Mouse (Mus musculus): ENCODE measurements at regions not wholly inside any gene's neighbourhood (a gene's known extent, or its start where the extent isn't known, plus 50 kb on each side); places are given as distances from the start of the nearest gene placed in this dataset.
"Not testable (repeated sequence)": the region's sequence is repeated elsewhere in the genome, so short reads cannot be mapped to it uniquely, and the experiment has no call there.

DNA sequence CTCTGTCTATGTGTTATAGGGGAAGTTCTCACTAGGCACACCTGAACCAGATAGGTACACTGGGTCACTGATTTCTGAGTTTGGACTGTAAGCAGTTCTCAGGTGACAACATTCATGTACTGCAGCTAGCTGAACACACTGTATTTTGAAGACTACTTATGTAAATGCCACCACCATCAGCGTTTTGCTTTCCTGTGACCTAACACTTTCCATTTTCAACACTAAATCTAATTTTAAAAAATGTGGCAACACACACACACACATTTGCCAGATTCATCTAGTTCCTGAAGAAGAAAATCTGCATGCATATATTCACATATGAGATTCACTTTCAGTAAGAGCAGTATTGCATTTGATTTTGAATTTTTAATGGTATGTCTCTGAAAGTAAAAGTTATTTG is 96.0 kb upstream of the Gnai1 start:
- Histone ChIP-seq H3K36me3 (ENCODE audit: control insufficient read depth, insufficient read depth, low read length) (no peaks in the 10 kb centered on the region), H3K9me3 (replicated peaks; ENCODE audit: control insufficient read depth, low read length) (no peaks in the 10 kb centered on the region), H3K4me1 (ENCODE audit: control insufficient read depth, insufficient read depth, low read length) (no peaks in the 10 kb centered on the region), H3K4me3 (ENCODE audit: low read depth, low read length) (no peak overlapping the region), H3K27me3 (replicated peaks; ENCODE audit: control insufficient read depth, insufficient read depth, low read length) (no peaks in the 10 kb centered on the region), H3K27ac (ENCODE audit: low read depth, low read length) (no peak overlapping the region), H3K9ac (ENCODE audit: low read length) (no peak overlapping the region), H3K4me2 (ENCODE audit: low read length) (no peak overlapping the region)
- ATAC-seq (no peak), DNase-seq (ENCODE audit: low spot score) (no peak)
- WGBS, result 91% methylated on average over 1 of the region's 1 CpGs

DNA sequence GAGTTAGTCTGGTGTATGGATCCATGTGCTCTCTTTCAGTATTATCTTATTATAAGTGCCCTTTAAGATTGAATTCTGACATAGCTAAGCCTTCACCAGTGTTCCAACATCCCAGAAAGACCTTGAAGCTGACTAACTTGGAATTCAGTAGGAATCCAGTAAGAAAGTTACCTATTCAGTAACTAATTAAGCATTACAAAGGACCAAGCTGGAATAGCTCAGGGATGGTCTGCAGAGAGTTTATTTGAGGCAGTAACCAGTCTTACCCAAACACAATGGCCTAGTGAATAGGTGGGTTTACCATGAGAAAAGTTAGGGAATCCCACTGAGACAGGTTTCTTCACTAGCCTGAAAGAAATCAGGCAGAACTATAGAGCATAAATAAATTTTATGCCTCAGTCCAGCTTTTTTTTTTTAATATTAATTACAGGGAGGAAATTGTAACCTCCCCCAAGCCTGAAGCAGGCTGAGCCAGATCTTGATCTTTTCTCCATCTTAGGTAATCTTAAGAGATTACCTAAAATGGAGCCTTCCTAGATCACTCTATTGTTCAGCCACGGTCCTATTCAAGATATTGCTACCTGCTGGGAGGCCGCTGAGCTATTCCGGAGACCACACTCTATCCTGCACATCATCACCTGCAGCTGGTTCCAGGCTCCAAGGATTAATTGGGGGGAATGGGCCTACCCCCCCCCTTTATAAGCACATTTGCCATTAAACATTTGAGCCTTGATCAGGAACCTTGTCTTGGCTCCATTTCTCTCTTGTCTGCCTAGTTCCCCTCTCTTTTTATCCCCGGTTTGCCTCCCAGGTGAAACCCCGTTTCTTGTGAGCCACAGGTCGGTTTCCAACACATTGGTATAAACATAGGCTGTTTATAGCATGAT is 93.0 kb upstream of the Gnai1 start:
- H3K27me3 ChIP-seq (replicated peaks; ENCODE audit: control insufficient read depth, insufficient read depth, low read length); H3K27ac ChIP-seq (ENCODE audit: low read depth, low read length); H3K4me3 ChIP-seq (ENCODE audit: low read depth, low read length); H3K4me1 ChIP-seq (ENCODE audit: control insufficient read depth, insufficient read depth, low read length); H3K36me3 ChIP-seq (ENCODE audit: control insufficient read depth, insufficient read depth, low read length); DNase-seq (ENCODE audit: low spot score); H3K9me3 ChIP-seq (replicated peaks; ENCODE audit: control insufficient read depth, low read length); ATAC-seq; H3K9ac ChIP-seq (ENCODE audit: low read length); H3K4me2 ChIP-seq (ENCODE audit: low read length): not testable (repeated sequence)
- WGBS, result 50% methylated on average over 6 of the region's 6 CpGs

DNA sequence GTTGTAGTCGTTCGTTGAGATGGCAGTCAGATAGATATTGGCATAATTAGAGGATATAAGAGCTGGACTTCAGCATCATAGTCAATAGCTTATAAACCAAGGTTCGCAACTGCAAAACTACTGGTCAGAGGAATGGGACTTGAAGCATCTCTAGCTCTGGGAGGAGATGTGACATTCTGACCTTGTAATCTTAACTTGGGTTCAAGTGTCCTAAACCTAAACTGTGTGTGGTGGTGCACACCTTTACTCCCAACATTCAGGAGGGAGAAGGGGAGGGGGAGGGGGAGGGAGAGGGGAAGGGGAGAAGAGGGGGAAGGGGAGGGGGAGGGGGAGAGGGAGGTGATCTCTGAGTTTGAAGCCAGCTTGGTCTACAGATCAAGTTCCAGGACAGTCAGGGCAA is 89.1 kb upstream of the Gnai1 start:
- DNase-seq (ENCODE audit: low spot score), result no peak
- no peaks in the 10 kb centered on the region for H3K4me1 ChIP-seq (ENCODE audit: control insufficient read depth, insufficient read depth, low read length)
- H3K9me3 ChIP-seq (replicated peaks; ENCODE audit: control insufficient read depth, low read length), result no peaks in the 10 kb centered on the region
- no peaks in the 10 kb centered on the region for H3K36me3 ChIP-seq (ENCODE audit: control insufficient read depth, insufficient read depth, low read length)
- no peak overlapping the region for H3K27ac ChIP-seq (ENCODE audit: low read depth, low read length)
- H3K4me2 ChIP-seq (ENCODE audit: low read length), result no peak overlapping the region
- 86% methylated on average over 3 of the region's 3 CpGs for WGBS
- no peak for ATAC-seq
- H3K9ac ChIP-seq (ENCODE audit: low read length), result no peak overlapping the region
- no peak overlapping the region for H3K4me3 ChIP-seq (ENCODE audit: low read depth, low read length)
- no peaks in the 10 kb centered on the region for H3K27me3 ChIP-seq (replicated peaks; ENCODE audit: control insufficient read depth, insufficient read depth, low read length)

DNA sequence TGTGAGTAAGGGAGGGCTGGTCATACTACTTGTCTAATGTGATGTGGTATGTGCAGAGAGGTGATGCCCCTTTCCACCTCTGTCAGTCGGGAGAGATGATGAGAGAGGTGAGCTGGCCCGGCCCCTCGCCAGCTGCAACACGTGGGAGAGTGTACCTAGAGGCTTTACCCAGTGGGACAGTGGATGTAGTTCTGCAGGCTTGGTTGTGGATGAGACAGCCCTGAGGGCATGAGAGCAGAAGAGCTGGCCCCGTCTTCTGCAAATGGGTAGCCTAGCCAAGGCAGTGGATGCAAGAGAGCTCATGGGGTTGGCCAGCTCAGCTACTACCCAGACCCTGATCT is 88.1 kb upstream of the Gnai1 start:
- WGBS, result 91% methylated on average over 5 of the region's 5 CpGs

DNA sequence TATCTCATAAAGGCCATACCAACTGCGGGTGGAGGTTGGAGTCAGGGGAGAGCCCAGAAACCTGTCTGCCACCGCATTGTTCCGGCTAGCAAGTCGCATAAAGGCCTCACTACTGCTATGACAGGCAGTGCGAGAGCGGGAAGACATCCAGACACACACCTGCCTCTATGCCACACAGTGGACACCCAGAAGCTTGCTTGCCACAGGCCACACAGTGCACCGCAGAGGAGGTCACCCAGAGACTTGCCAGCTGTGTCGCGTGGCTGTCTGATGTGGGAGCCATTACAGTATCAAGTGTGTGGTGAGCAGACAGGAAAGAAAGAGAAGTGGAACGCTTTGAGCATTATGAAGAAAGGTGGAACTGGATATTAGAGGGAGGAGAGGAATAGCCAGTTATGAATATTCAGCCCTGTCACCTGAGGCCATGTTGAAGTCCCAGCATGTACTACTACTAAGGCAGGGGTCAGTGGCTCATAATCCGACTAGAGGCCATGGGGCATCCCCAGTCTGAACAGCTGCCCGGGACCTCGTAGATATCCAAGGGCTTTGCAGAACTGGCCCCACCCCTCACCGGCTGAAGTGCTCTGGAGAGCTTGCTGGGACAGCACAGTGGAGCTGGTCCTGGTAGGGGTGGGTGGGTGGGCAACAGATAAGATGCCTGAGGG is 87.6 kb upstream of the Gnai1 start:
- 93% methylated on average over 14 of the region's 14 CpGs for WGBS
- Histone ChIP-seq H3K4me2 (ENCODE audit: low read length) (no peak overlapping the region), H3K9ac (ENCODE audit: low read length) (no peak overlapping the region), H3K27me3 (replicated peaks; ENCODE audit: control insufficient read depth, insufficient read depth, low read length) (no peaks in the 10 kb centered on the region), H3K9me3 (replicated peaks; ENCODE audit: control insufficient read depth, low read length) (no peaks in the 10 kb centered on the region), H3K4me3 (ENCODE audit: low read depth, low read length) (no peak overlapping the region), H3K36me3 (ENCODE audit: control insufficient read depth, insufficient read depth, low read length) (no peaks in the 10 kb centered on the region), H3K4me1 (ENCODE audit: control insufficient read depth, insufficient read depth, low read length) (no peaks in the 10 kb centered on the region), H3K27ac (ENCODE audit: low read depth, low read length) (no peak overlapping the region)
- DNase-seq (ENCODE audit: low spot score), result no peak
- ATAC-seq, result no peak

More for the DNA sequence above, 88.1 kb upstream of the Gnai1 start:
- no peak overlapping the region for H3K4me3 ChIP-seq (ENCODE audit: low read depth, low read length)
- H3K27me3 ChIP-seq (replicated peaks; ENCODE audit: control insufficient read depth, insufficient read depth, low read length), result no peaks in the 10 kb centered on the region
- no peak overlapping the region for H3K27ac ChIP-seq (ENCODE audit: low read depth, low read length)
- no peak overlapping the region for H3K9ac ChIP-seq (ENCODE audit: low read length)
- ATAC-seq (no peak), DNase-seq (ENCODE audit: low spot score) (no peak)
- H3K36me3 ChIP-seq (ENCODE audit: control insufficient read depth, insufficient read depth, low read length), result no peaks in the 10 kb centered on the region
- no peak overlapping the region for H3K4me2 ChIP-seq (ENCODE audit: low read length)
- H3K9me3 ChIP-seq (replicated peaks; ENCODE audit: control insufficient read depth, low read length), result no peaks in the 10 kb centered on the region
- H3K4me1 ChIP-seq (ENCODE audit: control insufficient read depth, insufficient read depth, low read length), result no peaks in the 10 kb centered on the region

DNA sequence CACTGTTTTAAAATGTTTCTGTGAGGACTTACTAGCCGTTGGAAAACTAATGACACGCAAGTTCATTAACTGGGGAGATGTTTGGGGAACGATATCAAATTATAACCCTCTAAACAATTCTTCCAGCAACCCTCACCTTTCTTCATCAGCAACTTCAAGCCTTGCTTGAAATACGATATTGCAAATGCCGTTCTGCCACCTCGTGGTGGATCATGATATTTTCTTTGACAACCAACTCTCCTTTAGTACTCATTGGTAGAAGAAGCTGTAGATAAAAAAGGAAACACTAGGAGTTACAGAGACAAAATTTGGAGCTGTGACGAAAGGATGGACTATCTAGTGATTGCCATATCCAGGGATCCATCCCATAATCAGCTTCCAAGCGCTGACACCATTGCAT is 85.8 kb upstream of the Gnai1 start:
- Histone ChIP-seq H3K27me3 (replicated peaks; ENCODE audit: control insufficient read depth, insufficient read depth, low read length) (no peaks in the 10 kb centered on the region), H3K9ac (ENCODE audit: low read length) (no peak overlapping the region), H3K27ac (ENCODE audit: low read depth, low read length) (no peak overlapping the region), H3K4me2 (ENCODE audit: low read length) (no peak overlapping the region), H3K36me3 (ENCODE audit: control insufficient read depth, insufficient read depth, low read length) (no peaks in the 10 kb centered on the region), H3K4me1 (ENCODE audit: control insufficient read depth, insufficient read depth, low read length) (no peaks in the 10 kb centered on the region), H3K9me3 (replicated peaks; ENCODE audit: control insufficient read depth, low read length) (no peaks in the 10 kb centered on the region), H3K4me3 (ENCODE audit: low read depth, low read length) (no peak overlapping the region)
- WGBS, result 23% methylated on average over 7 of the region's 8 CpGs
- ATAC-seq (peak; percentile 82), DNase-seq (ENCODE audit: low spot score) (peak; percentile 93)

DNA sequence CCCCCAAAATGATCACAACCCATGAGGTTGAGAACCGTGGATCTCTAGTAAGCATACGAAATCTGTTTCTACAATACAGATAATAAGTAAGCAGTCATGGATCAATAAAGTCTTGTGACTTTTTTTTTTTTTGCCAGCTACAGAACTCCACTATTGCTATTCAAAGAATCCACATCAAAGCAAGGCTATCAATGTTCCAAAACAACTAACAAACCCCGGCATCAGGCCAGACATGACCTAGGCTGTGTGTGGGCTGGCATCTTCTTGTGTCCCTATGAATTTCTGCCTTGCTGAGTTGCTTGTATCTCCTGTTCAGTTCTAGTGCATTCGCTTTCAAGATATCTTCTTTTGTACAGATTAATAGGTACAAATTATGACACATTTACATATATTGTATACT is 79.8 kb upstream of the Gnai1 start:
- H3K4me2 ChIP-seq (ENCODE audit: low read length), result no peak overlapping the region
- H3K27ac ChIP-seq (ENCODE audit: low read depth, low read length), result no peak overlapping the region
- H3K36me3 ChIP-seq (ENCODE audit: control insufficient read depth, insufficient read depth, low read length), result no peaks in the 10 kb centered on the region
- no peaks in the 10 kb centered on the region for H3K9me3 ChIP-seq (replicated peaks; ENCODE audit: control insufficient read depth, low read length)
- H3K4me1 ChIP-seq (ENCODE audit: control insufficient read depth, insufficient read depth, low read length), result no peaks in the 10 kb centered on the region
- no peak overlapping the region for H3K4me3 ChIP-seq (ENCODE audit: low read depth, low read length)
- ATAC-seq, result no peak
- H3K9ac ChIP-seq (ENCODE audit: low read length), result no peak overlapping the region
- 89% methylated on average over 4 of the region's 4 CpGs for WGBS
- H3K27me3 ChIP-seq (replicated peaks; ENCODE audit: control insufficient read depth, insufficient read depth, low read length), result no peaks in the 10 kb centered on the region
- no peak for DNase-seq (ENCODE audit: low spot score)

DNA sequence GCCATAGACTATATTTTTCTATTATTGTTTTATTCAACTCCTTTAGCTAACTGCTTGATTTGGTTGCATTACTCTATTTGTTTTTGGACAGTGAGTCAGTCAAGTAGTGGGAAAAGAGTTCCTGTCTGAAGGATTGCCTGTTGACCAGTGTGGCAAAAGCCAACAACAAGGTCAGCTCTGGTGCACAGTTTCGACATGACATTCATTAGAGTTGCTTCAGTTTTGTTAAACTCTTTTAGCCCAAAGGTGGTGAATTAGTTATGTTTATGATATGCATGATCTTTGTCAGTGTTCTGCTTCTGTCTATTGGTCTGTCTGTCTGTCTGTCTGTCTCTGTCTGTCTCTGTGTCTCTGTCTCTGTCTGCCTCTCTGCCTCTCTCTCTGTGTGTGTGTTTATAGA is 79.1 kb upstream of the Gnai1 start:
- Histone ChIP-seq H3K27ac (ENCODE audit: low read depth, low read length) (no peak overlapping the region), H3K4me1 (ENCODE audit: control insufficient read depth, insufficient read depth, low read length) (no peaks in the 10 kb centered on the region), H3K36me3 (ENCODE audit: control insufficient read depth, insufficient read depth, low read length) (no peaks in the 10 kb centered on the region), H3K27me3 (replicated peaks; ENCODE audit: control insufficient read depth, insufficient read depth, low read length) (no peaks in the 10 kb centered on the region), H3K4me3 (ENCODE audit: low read depth, low read length) (no peak overlapping the region), H3K9ac (ENCODE audit: low read length) (no peak overlapping the region), H3K4me2 (ENCODE audit: low read length) (no peak overlapping the region), H3K9me3 (replicated peaks; ENCODE audit: control insufficient read depth, low read length) (no peaks in the 10 kb centered on the region)
- no peak for DNase-seq (ENCODE audit: low spot score)
- ATAC-seq, result no peak
- 84% methylated on average over 1 of the region's 1 CpGs for WGBS

DNA sequence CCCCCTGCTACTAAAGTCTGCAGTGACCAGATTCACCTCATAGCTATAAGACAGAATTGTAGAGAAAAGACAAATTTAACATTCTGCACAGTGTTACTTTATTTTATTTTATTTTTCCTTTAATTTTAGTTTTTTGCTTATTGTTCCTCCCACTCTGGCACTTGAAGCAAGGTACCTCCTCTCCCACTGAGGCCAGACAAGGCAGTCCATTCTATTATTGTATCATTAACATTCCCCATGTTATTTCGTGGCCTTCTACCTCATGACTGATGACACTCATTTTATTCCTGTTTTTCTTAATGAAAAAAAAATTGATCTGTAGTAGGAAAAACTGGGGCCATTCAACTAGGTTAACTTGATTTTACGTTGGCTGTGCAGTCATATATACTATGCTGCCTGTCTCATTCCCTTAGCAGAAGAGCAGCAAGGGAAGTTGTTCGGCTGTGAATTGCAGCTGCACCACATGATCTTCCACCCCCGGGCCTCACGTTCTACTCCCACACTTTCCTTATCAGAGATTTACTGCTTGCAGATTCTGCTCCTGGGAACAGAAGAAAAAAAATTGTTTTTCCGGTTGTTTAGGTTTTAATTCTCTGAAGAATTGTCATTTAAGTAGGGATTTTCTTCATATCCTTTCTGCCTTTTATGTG is 76.1 kb upstream of the Gnai1 start:
- no peaks in the 10 kb centered on the region for H3K9me3 ChIP-seq (replicated peaks; ENCODE audit: control insufficient read depth, low read length)
- DNase-seq (ENCODE audit: low spot score), result no peak
- no peak overlapping the region for H3K4me3 ChIP-seq (ENCODE audit: low read depth, low read length)
- ATAC-seq, result no peak
- H3K4me1 ChIP-seq (ENCODE audit: control insufficient read depth, insufficient read depth, low read length), result no peaks in the 10 kb centered on the region
- no peaks in the 10 kb centered on the region for H3K27me3 ChIP-seq (replicated peaks; ENCODE audit: control insufficient read depth, insufficient read depth, low read length)
- H3K9ac ChIP-seq (ENCODE audit: low read length), result no peak overlapping the region
- WGBS, result 74% methylated on average over 6 of the region's 6 CpGs
- H3K4me2 ChIP-seq (ENCODE audit: low read length), result no peak overlapping the region
- no peak overlapping the region for H3K27ac ChIP-seq (ENCODE audit: low read depth, low read length)
- H3K36me3 ChIP-seq (ENCODE audit: control insufficient read depth, insufficient read depth, low read length), result no peaks in the 10 kb centered on the region

Data from forebrain, embryonic 14.5 days (tissue).